Mouse (Mus musculus) activated CD4-positive, CD25-positive, alpha-beta regulatory T cell (primary cell): ENCODE results near the gene Fmnl1. TPM values are rescaled to one million over a fixed set of nuclear protein-coding genes. Genes with fewer than 3 reads are reported as not detected.

Source experiments
- polyA plus RNA-seq, 2 experiments: library from polyadenylated mRNA; unstranded; fragments of 100-300 nt; shearing (Covaris generic); gene quantifications; one replicate each; pipeline ENCODE4 v1.2.1; 2017

Fmnl1 gene
- polyA plus RNA-seq = 100 to 1,000 TPM; 181 to 260 TPM

GRCm38 (mm10) chr11:103170494-103171285, at the start of gene Fmnl1:
Gene Fmnl1, plus strand, starts transcription at chr11:103171107.

GRCm38 (mm10) chr11:103131701-103132575, 39.0 kb upstream of the Fmnl1 start, which contains the start of gene Hexim2:
Gene Hexim2, plus strand, starts transcription at chr11:103132429.

GRCm38 (mm10) chr11:103208458-103208857, 37.6 kb downstream of the Fmnl1 start, which contains the start of gene 1700023F06Rik:
Gene 1700023F06Rik, minus strand, starts transcription at chr11:103208558.

GRCm38 (mm10) chr11:103217790-103218516, 47.0 kb downstream of the Fmnl1 start, which contains the start of gene Spata32:
Gene Spata32, minus strand, starts transcription at chr11:103218432.

Other genes starting within 250 kb of the Fmnl1 start
- 1 to 10 TPM; 3.9 to 8.1 TPM for gene Kif18b, start 246.0 kb upstream of the Fmnl1 start, polyA plus RNA-seq
- not detected for gene C1ql1, start 224.4 kb upstream of the Fmnl1 start, polyA plus RNA-seq
- gene Nmt1, start 142.9 kb upstream of the Fmnl1 start, polyA plus RNA-seq = 10 to 100 TPM; 64.6 to 71.5 TPM
- gene Dcakd, start 142.8 kb upstream of the Fmnl1 start, polyA plus RNA-seq = 10 to 100 TPM; 25.1 to 25.4 TPM
- under 1 TPM in 1 of 2 experiments, not detected in 1; 0.45 TPM for gene Plcd3, start 69.4 kb upstream of the Fmnl1 start, polyA plus RNA-seq
- 10 to 100 TPM; 41.4 to 49.3 TPM for gene Acbd4, start 69.4 kb upstream of the Fmnl1 start, polyA plus RNA-seq
- gene Hexim1, start 54.9 kb upstream of the Fmnl1 start, polyA plus RNA-seq = 1 to 10 TPM; 5.2 to 5.4 TPM
- gene Hexim2, start 38.7 kb upstream of the Fmnl1 start, polyA plus RNA-seq = 1 to 10 TPM; 2.9 to 6.0 TPM
- not detected for gene 1700023F06Rik, start 37.5 kb downstream of the Fmnl1 start, polyA plus RNA-seq
- gene Spata32, start 47.3 kb downstream of the Fmnl1 start, polyA plus RNA-seq = not detected
- gene Map3k14, start 96.4 kb downstream of the Fmnl1 start, polyA plus RNA-seq = 10 to 100 TPM; 22.6 to 25.2 TPM
- gene Arhgap27, start 192.6 kb downstream of the Fmnl1 start, polyA plus RNA-seq = 10 to 100 TPM; 51.8 to 85.0 TPM
- 10 to 100 TPM; 10.3 to 17.9 TPM for gene Plekhm1, start 241.6 kb downstream of the Fmnl1 start, polyA plus RNA-seq